In genomic region chr14:20294117-20294892, GRCm38 (mm10) we compare ENCODE assay signal across 8 mouse cellular contexts. TPM values are rescaled to one million over a fixed set of nuclear protein-coding genes. Genes with fewer than 3 reads are reported as not detected.
DNase-seq lines count a peak whose midpoint lies in the region; ATAC-seq and TF ChIP-seq lines count a peak whose summit lies in the region.

TSS of gene Nudt13 (plus strand) at chr14:20294697.

- TF ChIP-seq CTCF in kidney, adult 2 months (conservative IDR thresholded peaks at IDR 0.05; ENCODE audit: insufficient read depth, insufficient read length, low read depth, low read length) = no peak
- TF ChIP-seq CTCF in spleen, adult 2 months (IDR thresholded peaks at IDR 0.05; ENCODE audit: extremely low read depth, insufficient read depth, insufficient read length, insufficient replicate concordance) = no peak

- 22% methylated on average over 14 of the region's 14 CpGs for WGBS in embryonic facial prominence, embryonic 13.5 days
- WGBS in kidney, adult 2 months = 22% methylated on average over 14 of the region's 14 CpGs
- WGBS in limb, embryonic 12.5 days = 24% methylated on average over 14 of the region's 14 CpGs
- 23% methylated on average over 14 of the region's 14 CpGs for WGBS in midbrain, embryonic 15.5 days
- 21% methylated on average over 14 of the region's 14 CpGs for WGBS in spleen, adult 2 months

- peak; percentile 91 for ATAC-seq in embryonic facial prominence, embryonic 13.5 days (ENCODE audit: insufficient number of reproducible peaks, insufficient read depth, low FRiP score, low TSS enrichment, low read depth)
- peak; percentile 95 for ATAC-seq in limb, embryonic 12.5 days (ENCODE audit: insufficient number of reproducible peaks, insufficient read depth, low FRiP score, low TSS enrichment, low read depth)
- ATAC-seq in midbrain, embryonic 15.5 days (replicated peaks) = peak; percentile 97

- H3K27ac ChIP-seq in embryonic facial prominence, embryonic 13.5 days = no peak within 1 kb of the TSS
- peak within 1 kb of the TSS; percentile 66; the same call in 1 of the 2 replicates for H3K27ac ChIP-seq in kidney, adult 2 months (ENCODE audit: insufficient read depth, low read depth, low read length)
- H3K27ac ChIP-seq in limb, embryonic 12.5 days = no peak within 1 kb of the TSS
- no peak within 1 kb of the TSS for H3K27ac ChIP-seq in midbrain, embryonic 15.5 days
- H3K27ac ChIP-seq in spleen, adult 2 months (ENCODE audit: insufficient read depth, low read length) = no peak within 1 kb of the TSS

- H3K36me3 ChIP-seq in embryonic facial prominence, embryonic 13.5 days = no peaks in the 10 kb centered on the region
- no peaks in the 10 kb centered on the region for H3K36me3 ChIP-seq in kidney, adult 2 months (ENCODE audit: control insufficient read depth, insufficient read depth, low read length)
- no peaks in the 10 kb centered on the region for H3K36me3 ChIP-seq in limb, embryonic 12.5 days
- no peaks in the 10 kb centered on the region for H3K36me3 ChIP-seq in midbrain, embryonic 15.5 days (replicated peaks)
- H3K36me3 ChIP-seq in spleen, adult 2 months (ENCODE audit: control insufficient read depth, insufficient read depth, low read length) = no peaks in the 10 kb centered on the region

- H3K4me3 ChIP-seq in embryonic facial prominence, embryonic 13.5 days = peak within 1 kb of the TSS; percentile 59
- H3K4me3 ChIP-seq in kidney, adult 2 months (ENCODE audit: insufficient read depth, low read depth, low read length) = peak within 1 kb of the TSS; percentile 79
- peak within 1 kb of the TSS; percentile 49 for H3K4me3 ChIP-seq in limb, embryonic 12.5 days (replicated peaks)
- peak within 1 kb of the TSS; percentile 51 for H3K4me3 ChIP-seq in midbrain, embryonic 15.5 days
- peak within 1 kb of the TSS; percentile 63 for H3K4me3 ChIP-seq in spleen, adult 2 months (ENCODE audit: extremely low read depth, insufficient read depth, insufficient read length)

- DNase-seq in 3134 (ENCODE audit: extremely low read depth, insufficient read length, low spot score) = peak; percentile 73
- peak; percentile 84 to 87 for DNase-seq in adrenal gland, postnatal 36 days
- peak; percentile 93 to 96 for DNase-seq in heart, adult 18-20 months
- DNase-seq in kidney, adult 2 months = peak; percentile 96
- DNase-seq in spleen, adult 2 months (ENCODE audit: low read depth in 1 of 2, low spot score in 2 of 2) = peak; percentile 72 to 74

- H3K4me2 ChIP-seq in embryonic facial prominence, embryonic 13.5 days = peak within 1 kb of the TSS; percentile 70
- H3K4me2 ChIP-seq in limb, embryonic 12.5 days = peak within 1 kb of the TSS; percentile 65
- peak within 1 kb of the TSS; percentile 57 for H3K4me2 ChIP-seq in midbrain, embryonic 15.5 days

- no peak for TF ChIP-seq POLR2A in kidney, adult 2 months (IDR thresholded peaks at IDR 0.05; ENCODE audit: low read depth, low read length)
- no peak for TF ChIP-seq POLR2A in spleen, adult 2 months (IDR thresholded peaks at IDR 0.05; ENCODE audit: low read depth, low read length)

- H3K4me1 ChIP-seq in embryonic facial prominence, embryonic 13.5 days = peaks cover 6% of the 10 kb centered on the region
- peaks cover 3% of the 10 kb centered on the region; the same call in 1 of the 2 replicates for H3K4me1 ChIP-seq in kidney, adult 2 months (ENCODE audit: control insufficient read depth, insufficient read depth, low read length)
- no peaks in the 10 kb centered on the region; the same call in 1 of the 2 replicates for H3K4me1 ChIP-seq in limb, embryonic 12.5 days (replicated peaks)
- H3K4me1 ChIP-seq in midbrain, embryonic 15.5 days = peaks cover 6% of the 10 kb centered on the region
- H3K4me1 ChIP-seq in spleen, adult 2 months (ENCODE audit: control insufficient read depth, insufficient read depth, insufficient read length) = peaks cover 2% of the 10 kb centered on the region; the same call in 1 of the 2 replicates

- H3K9me3 ChIP-seq in embryonic facial prominence, embryonic 13.5 days = no peaks in the 10 kb centered on the region
- H3K9me3 ChIP-seq in limb, embryonic 12.5 days = no peaks in the 10 kb centered on the region
- no peaks in the 10 kb centered on the region for H3K9me3 ChIP-seq in midbrain, embryonic 15.5 days

- H3K9ac ChIP-seq in embryonic facial prominence, embryonic 13.5 days = peak within 1 kb of the TSS; percentile 68
- H3K9ac ChIP-seq in limb, embryonic 12.5 days (replicated peaks) = peak within 1 kb of the TSS; percentile 38
- peak within 1 kb of the TSS; percentile 38 for H3K9ac ChIP-seq in midbrain, embryonic 15.5 days

- H3K27me3 ChIP-seq in embryonic facial prominence, embryonic 13.5 days = no peaks in the 10 kb centered on the region
- no peaks in the 10 kb centered on the region for H3K27me3 ChIP-seq in kidney, adult 2 months (replicated peaks; ENCODE audit: control insufficient read depth, insufficient read depth, low read length)
- H3K27me3 ChIP-seq in limb, embryonic 12.5 days = no peaks in the 10 kb centered on the region
- H3K27me3 ChIP-seq in midbrain, embryonic 15.5 days (replicated peaks) = no peaks in the 10 kb centered on the region
- no peaks in the 10 kb centered on the region for H3K27me3 ChIP-seq in spleen, adult 2 months (ENCODE audit: control insufficient read depth, insufficient read depth, low read length)

RNA-seq across cellular contexts. Expression of gene Nudt13, which starts in this region (rescaled TPM):
- total RNA-seq in adrenal gland, postnatal 36 days (2021) = 10 to 100 TPM; 38.7 to 47.9 TPM
- polyA plus RNA-seq in embryonic facial prominence, embryonic 13.5 days (2015; fragmentation: Nextera tagmentation; extraction: Ambion mirVana) = 21.4 and 21.5 TPM in 2 replicates
- 10 to 100 TPM; 32.6 to 35.8 TPM for total RNA-seq in heart, adult 18-20 months (2021)
- 22.4 and 25.4 TPM in 2 replicates for polyA plus RNA-seq in kidney, adult 2 months (2012; rRNA removed)
- polyA plus RNA-seq in limb, embryonic 12.5 days (2016; fragmentation: Nextera tagmentation; extraction: Ambion mirVana) = 18.1 and 20.2 TPM in 2 replicates
- 16.7 and 18.5 TPM in 2 replicates for polyA plus RNA-seq in midbrain, embryonic 15.5 days (2015; fragmentation: Nextera tagmentation; extraction: Ambion mirVana)
- 7.2 and 7.8 TPM in 2 replicates for polyA plus RNA-seq in spleen, adult 2 months (2012; rRNA removed)
